Mouse (Mus musculus): ENCODE measurements around the gene Ess2. TPM values are rescaled to one million over a fixed set of nuclear protein-coding genes. Genes with fewer than 3 reads are reported as not detected.
A peak's percentile ranks its signal among the peaks of the same experiment; 100 is the strongest.
"Not testable (repeated sequence)": the region's sequence is repeated elsewhere in the genome, so short reads cannot be mapped to it uniquely, and the experiment has no call there.

Gene Ess2
- 10 to 100 TPM; 33.0 to 34.3 TPM for total RNA-seq (2021)

- intact Hi-C loops (cut with DNase I): no loop called here
- DNase-seq (ENCODE audit: extremely low spot score in 1 of 2, low spot score in 2 of 2): peak; percentile 92 to 93
These were observed at the start of gene Ess2 for GRCm38 (mm10) chr16:17911052-17911595. Gene Ess2, minus strand, starts transcription at chr16:17911348.

DNA sequence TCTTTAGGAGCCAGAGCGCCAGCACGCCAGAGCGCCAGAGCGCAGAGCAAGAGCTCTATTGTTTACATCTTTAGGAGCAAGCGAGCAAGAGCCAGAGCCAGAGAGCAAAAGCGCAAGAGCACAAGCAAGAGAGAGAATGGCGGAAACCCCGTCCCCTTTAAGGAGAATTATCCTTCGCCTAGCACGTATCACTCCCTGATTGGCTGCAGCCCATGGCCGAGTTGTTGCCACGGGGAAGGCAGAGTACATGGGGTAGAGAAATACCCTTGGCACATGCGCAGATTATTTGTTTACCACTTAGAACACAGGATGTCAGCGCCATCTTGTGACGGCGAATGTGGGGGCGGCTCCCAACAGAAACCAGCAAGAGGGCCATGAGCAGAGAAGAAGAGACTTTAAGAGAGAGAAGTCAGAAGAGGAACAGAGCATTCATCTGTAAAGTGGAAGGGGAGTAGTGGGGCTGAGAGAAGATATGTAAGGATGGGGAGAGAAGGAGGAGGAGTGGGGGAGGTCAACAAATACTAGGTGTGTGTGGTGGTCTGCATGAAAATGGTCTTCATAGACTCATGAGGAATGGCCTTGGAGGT, 45.0 kb upstream of the Ess2 start:
- DNase-seq (ENCODE audit: extremely low spot score in 1 of 2, low spot score in 2 of 2); intact Hi-C loops (cut with DNase I): not testable (repeated sequence)

DNA sequence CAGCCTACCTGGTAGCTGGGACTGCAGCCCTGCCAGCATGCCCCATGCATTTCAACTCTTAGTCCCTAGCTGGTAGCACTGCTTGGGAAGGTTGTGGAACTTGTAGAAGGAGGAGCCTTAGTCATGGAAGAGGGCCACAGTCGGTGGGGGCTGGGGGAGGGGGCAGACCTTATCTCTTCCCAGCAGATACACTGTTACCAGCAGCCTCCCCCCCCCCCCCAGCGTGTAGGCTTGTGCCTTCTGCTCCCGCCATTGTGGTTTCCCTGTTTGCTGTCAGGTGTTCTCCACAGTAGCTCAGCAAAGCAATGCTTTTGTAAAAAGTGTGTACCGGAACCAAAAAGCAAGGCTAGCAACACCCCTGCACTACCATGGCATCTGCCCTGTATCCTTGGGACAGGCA, 40.5 kb upstream of the Ess2 start:
- no peak for DNase-seq (ENCODE audit: extremely low spot score in 1 of 2, low spot score in 2 of 2)
- intact Hi-C loops (cut with DNase I): no loop called here

DNA sequence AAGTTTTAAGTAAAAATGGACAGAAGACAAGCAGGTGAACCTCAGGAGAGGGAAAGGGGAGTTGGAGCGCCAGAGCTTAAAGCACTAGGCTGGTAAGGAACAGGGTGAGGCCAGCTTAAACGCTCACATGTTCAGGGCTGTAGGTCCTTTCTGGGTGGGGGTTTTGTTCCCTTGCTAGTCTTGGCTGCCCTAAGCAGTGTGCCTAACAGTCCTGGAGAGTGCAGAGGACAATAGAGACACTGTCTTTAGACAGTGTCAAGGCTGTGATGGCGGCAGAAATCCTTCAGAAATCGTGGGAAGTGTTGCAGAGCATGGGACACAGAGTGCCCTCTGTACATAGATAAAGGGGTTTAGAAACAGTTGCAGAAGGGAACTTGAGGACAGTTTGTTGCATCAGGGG, 38.9 kb upstream of the Ess2 start:
- intact Hi-C loops (cut with DNase I): no loop called here
- DNase-seq (ENCODE audit: extremely low spot score in 1 of 2, low spot score in 2 of 2): no peak

DNA sequence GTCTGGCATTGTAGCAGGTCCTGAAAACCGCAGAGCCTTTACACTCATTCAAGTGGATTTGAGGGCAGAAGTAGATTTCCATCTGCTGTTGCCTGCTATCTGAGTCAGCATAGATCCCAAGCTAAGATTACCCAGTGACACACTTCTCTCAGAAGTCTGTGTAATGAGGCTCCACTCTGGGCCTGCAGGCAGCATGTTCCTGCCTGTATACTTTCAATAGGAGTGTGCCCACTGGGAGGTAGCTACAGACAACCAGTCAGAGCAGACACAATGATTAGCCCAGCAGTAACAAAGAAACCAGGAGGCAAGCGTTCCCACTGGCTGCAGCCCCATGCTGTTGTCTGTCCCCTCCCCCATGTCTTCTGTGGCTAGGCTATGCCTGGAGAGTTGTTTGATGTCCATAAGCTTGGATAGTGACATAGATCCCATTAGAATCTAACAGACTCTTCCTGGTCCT, 38.3 kb upstream of the Ess2 start:
- DNase-seq (ENCODE audit: extremely low spot score in 1 of 2, low spot score in 2 of 2): no peak
- intact Hi-C loops (cut with DNase I): no loop called here

- intact Hi-C loops (cut with DNase I): no loop called here
- no peak for DNase-seq (ENCODE audit: extremely low spot score in 1 of 2, low spot score in 2 of 2)
These were observed 34.1 kb upstream of the Ess2 start for GRCm38 (mm10) chr16:17945081-17945831.

DNA sequence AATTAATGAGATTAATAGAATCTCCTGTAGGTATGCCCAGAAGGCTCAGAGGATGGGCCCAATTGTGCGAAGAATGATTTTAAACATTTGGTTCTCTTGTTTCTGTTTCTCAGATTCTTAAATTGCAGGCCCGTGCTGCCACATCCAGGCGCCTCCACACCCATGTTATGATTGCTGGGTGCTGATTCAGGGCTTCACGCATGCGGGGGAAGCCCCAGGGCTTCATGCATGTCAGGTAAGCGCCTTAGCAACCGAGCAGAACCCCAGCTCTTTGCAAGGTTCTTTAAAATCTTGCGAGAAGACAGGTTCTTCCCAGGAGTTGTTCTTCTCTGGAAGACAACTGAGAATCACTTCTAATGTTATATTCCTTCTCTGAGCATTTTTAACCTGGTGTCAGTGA, 32.3 kb upstream of the Ess2 start:
- intact Hi-C loops (cut with DNase I): no loop called here
- DNase-seq (ENCODE audit: extremely low spot score in 1 of 2, low spot score in 2 of 2): no peak

- DNase-seq (ENCODE audit: extremely low spot score in 1 of 2, low spot score in 2 of 2): no peak
- intact Hi-C loops (cut with DNase I): loop anchor here (5.0 kb wide), 1 partner anchor 48 kb away; no protein-coding TSS in a partner anchor
These were observed 28.2 kb upstream of the Ess2 start for GRCm38 (mm10) chr16:17939255-17939751.

- peak in 1 of 2 experiments; percentile 75 for DNase-seq (ENCODE audit: extremely low spot score in 1 of 2, low spot score in 2 of 2)
- intact Hi-C loops (cut with DNase I): loop anchor here (5.0 kb wide), 1 partner anchor 48 kb away; no protein-coding TSS in a partner anchor
These were observed 27.7 kb upstream of the Ess2 start for GRCm38 (mm10) chr16:17938821-17939220.

DNA sequence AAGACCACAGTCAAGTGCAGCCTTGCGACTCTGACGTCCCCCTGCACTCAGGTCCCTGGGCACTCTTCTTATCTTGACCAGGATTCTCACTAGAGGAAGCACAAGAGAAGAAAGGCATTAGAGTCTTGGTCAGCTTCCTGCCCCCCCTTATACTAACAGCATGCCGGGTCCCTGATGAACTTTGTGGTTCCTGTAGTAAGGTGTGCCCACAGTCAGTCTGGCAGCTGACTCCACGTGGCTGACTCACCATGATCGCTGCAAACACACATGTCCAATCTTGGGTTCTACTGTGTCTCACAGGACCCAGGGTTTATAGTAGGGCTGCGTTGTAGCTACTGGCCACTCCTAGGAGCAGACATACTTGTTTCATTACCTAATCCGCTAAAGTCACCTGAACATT, 27.0 kb upstream of the Ess2 start:
- DNase-seq (ENCODE audit: extremely low spot score in 1 of 2, low spot score in 2 of 2): no peak
- intact Hi-C loops (cut with DNase I): loop anchor here (5.0 kb wide), 1 partner anchor 49 kb away; no protein-coding TSS in a partner anchor

GRCm38 (mm10) chr16:17936776-17937175, 25.6 kb upstream of the Ess2 start:
- no peak for DNase-seq (ENCODE audit: extremely low spot score in 1 of 2, low spot score in 2 of 2)
- intact Hi-C loops (cut with DNase I): loop anchor here (5.0 kb wide), 1 partner anchor 51 kb away; no protein-coding TSS in a partner anchor

DNA sequence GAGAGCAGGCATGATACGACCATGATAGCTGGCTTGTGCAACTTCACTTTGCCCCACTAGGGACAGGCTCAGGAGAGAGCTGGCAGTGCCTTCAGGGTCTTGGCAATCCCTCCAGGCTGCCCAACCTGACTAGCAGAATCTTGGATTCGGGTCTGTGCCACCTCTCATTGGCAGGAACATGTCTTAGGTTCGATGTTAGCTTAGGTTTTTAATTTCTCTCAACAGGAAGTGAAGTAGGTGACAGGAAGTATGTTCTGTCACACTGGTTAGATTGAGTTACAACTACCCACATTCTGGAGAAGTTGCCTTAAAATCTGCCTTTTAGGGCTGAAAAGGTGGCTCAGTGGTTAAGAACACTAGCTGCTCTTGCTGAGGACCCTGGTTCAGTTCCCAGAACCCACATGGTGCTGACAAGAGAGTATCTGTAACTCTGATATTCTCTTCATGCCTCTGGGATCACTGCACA, 23.3 kb upstream of the Ess2 start:
- DNase-seq (ENCODE audit: extremely low spot score in 1 of 2, low spot score in 2 of 2): no peak
- intact Hi-C loops (cut with DNase I): no loop called here

DNA sequence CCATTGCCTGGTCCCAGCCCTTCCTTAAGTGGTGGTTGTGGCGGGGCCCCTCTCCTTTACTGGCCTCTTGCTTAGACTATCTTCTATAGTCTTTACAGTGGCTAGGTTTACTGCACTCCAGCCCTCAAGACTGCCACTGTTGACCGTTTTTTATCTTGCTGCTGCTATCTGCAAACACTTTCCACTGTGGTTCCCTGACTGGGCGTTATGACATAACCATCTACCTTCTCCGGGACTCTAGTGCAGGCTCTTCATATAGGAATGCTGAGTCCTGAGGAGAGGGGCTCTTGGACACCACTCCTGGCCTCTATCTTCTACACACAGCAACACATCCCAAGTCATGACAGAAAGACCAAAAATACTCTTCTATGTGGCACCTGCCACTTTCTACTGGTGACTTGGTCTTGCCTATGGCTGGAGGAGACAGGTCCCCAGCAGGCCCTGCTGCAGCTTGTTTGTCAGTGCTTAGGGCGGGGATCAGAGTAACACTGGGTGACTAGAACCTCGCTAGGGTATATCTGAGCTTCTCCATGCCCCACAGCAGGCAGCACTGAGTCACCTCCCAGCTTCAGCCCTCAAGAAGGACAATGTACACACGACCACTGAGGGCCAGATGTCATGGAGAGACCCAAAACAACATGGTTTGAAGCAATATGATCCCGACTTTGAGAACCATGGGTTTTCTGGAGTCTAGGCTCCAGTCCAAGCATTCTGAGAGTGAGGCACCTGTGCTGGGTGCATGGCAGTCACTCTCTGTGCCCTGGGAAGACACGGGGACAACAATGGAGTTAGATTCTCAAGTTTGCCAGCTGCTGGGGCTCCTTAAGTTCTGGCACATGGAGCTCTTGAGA, 22.7 kb upstream of the Ess2 start:
- intact Hi-C loops (cut with DNase I): no loop called here
- DNase-seq (ENCODE audit: extremely low spot score in 1 of 2, low spot score in 2 of 2): no peak

DNA sequence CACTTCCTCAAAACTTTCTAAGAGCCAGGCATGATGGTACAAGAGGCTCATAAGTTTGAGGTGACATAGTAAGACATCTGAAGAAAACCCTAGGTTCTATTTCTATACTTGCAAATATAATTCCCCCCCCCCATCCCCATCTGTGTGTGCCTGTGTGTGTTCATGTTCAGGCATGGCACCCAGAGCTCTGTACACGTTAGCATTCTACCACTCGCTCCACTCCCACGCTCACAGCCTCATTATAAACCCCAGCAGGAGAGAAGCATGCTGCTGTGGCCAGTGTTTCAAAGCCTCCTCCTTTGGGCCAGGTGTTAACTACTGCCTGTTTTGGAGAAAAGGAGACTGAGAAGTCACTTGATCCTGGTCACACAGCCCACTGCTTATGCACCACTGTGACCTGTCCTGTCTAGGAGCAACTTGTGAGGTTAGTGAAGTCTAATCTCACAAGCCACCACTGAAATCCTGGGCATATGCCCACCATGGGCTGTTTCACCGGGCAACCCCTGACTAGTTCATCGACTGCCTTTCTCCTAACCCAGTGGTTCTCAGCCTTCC, 20.8 kb upstream of the Ess2 start:
- intact Hi-C loops (cut with DNase I): no loop called here
- DNase-seq (ENCODE audit: extremely low spot score in 1 of 2, low spot score in 2 of 2): no peak

- intact Hi-C loops (cut with DNase I): loop anchor here (5.0 to 10.0 kb wide), 2 partner anchors 118 to 285 kb away; partner anchors contain the start of gene Ccdc188
These were observed 18.5 kb upstream of the Ess2 start for GRCm38 (mm10) chr16:17929631-17930030.

GRCm38 (mm10) chr16:17929211-17929610, 18.1 kb upstream of the Ess2 start:
- intact Hi-C loops (cut with DNase I): loop anchor here (5.0 to 10.0 kb wide), 2 partner anchors 118 to 286 kb away; partner anchors contain the start of gene Ccdc188
- no peak for DNase-seq (ENCODE audit: extremely low spot score in 1 of 2, low spot score in 2 of 2)

More at GRCm38 (mm10) chr16:17929631-17930030, 18.5 kb upstream of the Ess2 start:
- no peak for DNase-seq (ENCODE audit: extremely low spot score in 1 of 2, low spot score in 2 of 2)

DNA sequence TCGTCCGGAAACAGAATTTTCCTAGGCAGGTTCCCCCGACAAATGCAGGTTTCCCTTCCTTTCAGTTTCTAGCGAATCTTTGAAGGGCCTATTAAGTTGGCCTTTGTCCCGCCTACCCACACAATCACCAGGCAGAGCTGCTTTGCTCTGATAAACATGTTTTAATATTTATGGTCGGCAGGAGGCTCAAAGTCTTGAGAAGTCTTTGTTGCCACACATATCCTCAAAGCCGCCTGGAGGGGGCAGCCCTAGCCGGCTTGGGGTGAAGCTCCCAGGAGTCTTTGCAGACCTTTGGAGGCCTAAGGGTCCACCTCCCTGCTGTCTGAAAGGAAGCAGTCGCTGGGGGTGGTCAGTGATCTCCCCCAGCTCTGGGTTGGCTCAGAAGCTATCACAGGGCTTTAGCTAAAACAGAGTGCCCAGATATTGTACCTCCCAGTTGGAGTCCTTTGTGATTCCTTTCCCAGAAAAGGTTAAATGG, 17.5 kb upstream of the Ess2 start:
- intact Hi-C loops (cut with DNase I): loop anchor here (5.0 to 10.0 kb wide), 2 partner anchors 119 to 286 kb away; partner anchors contain the start of gene Ccdc188
- DNase-seq (ENCODE audit: extremely low spot score in 1 of 2, low spot score in 2 of 2): peak; percentile 56 to 91

GRCm38 (mm10) chr16:17928087-17928580, 17.0 kb upstream of the Ess2 start, which contains the start of gene Slc25a1:
Gene Slc25a1, minus strand, starts transcription at chr16:17928219.
- peak; percentile 81 to 88 for DNase-seq (ENCODE audit: extremely low spot score in 1 of 2, low spot score in 2 of 2)
- intact Hi-C loops (cut with DNase I): loop anchor here (5.0 to 10.0 kb wide), 2 partner anchors 119 to 287 kb away; partner anchors contain the start of gene Ccdc188

Measured in left cerebral cortex, postnatal 10 days (tissue).